Mouse (Mus musculus) lung, adult 2 months (tissue): ENCODE measurements around the gene Vsig1.

Experiments used
- CTCF ChIP-seq: fragments of 200-500 bp; IDR thresholded peaks from 2 replicates; pipeline ENCODE4 v1.5.1; 2011; ENCODE audit warnings: mild to moderate bottlenecking, low read length, control low read depth; ENCODE audit not compliant: insufficient read depth
- POLR2A ChIP-seq: fragments of 200-500 bp; IDR thresholded peaks from 2 replicates; pipeline ENCODE4 v1.6.1; 2011; ENCODE audit warnings: low read depth, mild to moderate bottlenecking, control low read depth, low read length, borderline replicate concordance; ENCODE audit errors: extremely low read depth

DNA sequence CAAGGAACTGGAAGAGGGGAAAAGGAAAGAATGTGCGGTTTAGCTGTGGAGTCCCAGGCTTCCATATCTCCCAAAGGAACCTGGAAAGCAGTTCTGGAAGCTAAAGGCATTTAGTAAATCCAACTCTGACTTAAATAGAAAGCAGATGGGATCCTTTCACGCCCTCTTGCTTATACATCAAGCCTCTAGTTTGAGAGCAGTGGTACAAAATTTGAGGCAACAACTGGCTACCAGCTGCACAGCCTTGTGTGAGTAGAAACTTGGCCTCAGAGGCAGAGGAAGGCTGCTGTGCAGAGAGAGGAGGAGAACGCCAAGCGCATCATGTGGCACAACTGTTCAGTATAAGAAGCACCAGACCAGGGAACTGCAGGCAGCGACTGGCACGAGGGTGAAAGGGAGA lies 13.9 kb downstream of the Vsig1 start:
- no peak for TF ChIP-seq CTCF
- no peak for TF ChIP-seq POLR2A
